Mouse (Mus musculus): ENCODE measurements around the gene Lrrc27.
A peak's percentile ranks its signal among the peaks of the same experiment; 100 is the strongest.

DNA sequence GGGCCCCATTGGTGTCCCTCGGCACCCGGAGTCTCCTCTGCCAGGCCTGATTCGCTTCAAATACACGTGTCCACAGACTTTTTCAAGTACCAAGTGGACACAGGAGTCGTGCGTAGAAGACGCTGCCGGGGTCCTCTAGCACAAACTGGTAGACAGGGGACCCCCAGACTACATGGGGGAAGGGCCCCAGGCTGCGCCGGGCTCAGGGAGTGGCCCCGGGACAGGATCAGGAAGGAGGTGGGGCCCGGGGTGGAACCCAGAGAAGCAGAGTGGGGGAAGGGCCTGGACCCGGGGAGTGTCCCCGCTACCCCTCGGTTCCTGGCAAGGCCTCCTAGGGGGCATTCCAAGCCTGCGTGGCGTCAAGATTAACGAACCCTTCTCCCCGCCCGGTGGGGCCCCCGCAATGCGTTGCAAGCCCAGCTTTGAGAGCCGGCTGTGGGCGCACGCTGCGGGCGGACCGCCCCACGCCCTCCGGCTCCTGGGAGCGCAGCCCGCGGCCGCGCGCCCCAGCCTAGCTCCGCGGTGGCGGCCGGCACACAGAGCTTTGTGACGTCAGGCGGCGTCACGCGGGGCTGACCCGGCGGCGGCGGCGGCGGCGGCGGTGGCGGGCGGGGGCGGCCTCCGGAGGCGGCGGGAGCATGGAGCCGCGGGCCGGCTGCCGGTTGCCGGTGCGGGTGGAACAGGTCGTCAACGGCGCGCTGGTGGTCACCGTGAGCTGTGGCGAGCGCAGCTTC lies 35.3 kb downstream of the Lrrc27 start, which contains the start of gene Pwwp2b:
- TF ChIP-seq CTCF (IDR thresholded peaks at IDR 0.05; ENCODE audit: low read depth, low read length): no peak
- TF ChIP-seq POLR2A (IDR thresholded peaks at IDR 0.05; ENCODE audit: extremely low read depth, insufficient read depth, low read length): peak; percentile 58; the same call in 1 of the 2 replicates

Data from liver, adult 2 months (tissue).